Mouse (Mus musculus) forebrain, embryonic 12.5 days (tissue): ENCODE measurements around the gene Slco3a1. TPM values are rescaled to one million over a fixed set of nuclear protein-coding genes. Genes with fewer than 3 reads are reported as not detected.

ENCODE experiments used
- ATAC-seq: fragments of 200-750 bp; cut with Nextera tagmentation; 2 replicates; pipeline ENCODE4 v1.8.0; 2017; ENCODE audit warnings: moderate TSS enrichment; ENCODE audit not compliant: low FRiP score
- H3K27ac ChIP-seq: fragments of 300-500 bp; sonication (generic); 2 replicates; pipeline ENCODE4 v1.5.1; 2016; ENCODE audit warnings: mild to moderate bottlenecking
- H3K27me3 ChIP-seq: fragments of 300-500 bp; sonication (generic); 2 replicates; pipeline ENCODE4 v1.6.1; 2016; ENCODE audit warnings: mild to moderate bottlenecking
- H3K36me3 ChIP-seq: fragments of 300-500 bp; sonication (generic); replicated peaks from 2 replicates; pipeline ENCODE4 v1.6.1; 2016; ENCODE audit warnings: mild to moderate bottlenecking
- H3K4me1 ChIP-seq: fragments of 300-500 bp; sonication (generic); 2 replicates; pipeline ENCODE4 v1.6.1; 2016
- H3K4me2 ChIP-seq: fragments of 300-500 bp; sonication (generic); 2 replicates; pipeline ENCODE4 v1.6.1; 2016; ENCODE audit warnings: mild to moderate bottlenecking, moderate library complexity
- H3K4me3 ChIP-seq: fragments of 300-500 bp; sonication (generic); replicated peaks from 2 replicates; pipeline ENCODE4 v1.5.1; 2016; ENCODE audit warnings: mild to moderate bottlenecking
- H3K9ac ChIP-seq: fragments of 300-500 bp; sonication (generic); 2 replicates; pipeline ENCODE4 v1.6.1; 2016; ENCODE audit warnings: mild to moderate bottlenecking
- H3K9me3 ChIP-seq: fragments of 300-500 bp; sonication (generic); 2 replicates; pipeline ENCODE4 v1.6.1; 2016
- WGBS: fragments of 180-500 bp; shearing (Covaris S2); methylation state at CpG from one replicate; pipeline ENCODE4 v1.1.7; 2016; 5-methylcytosine and 5-hydroxymethylcytosine counted together
- polyA plus RNA-seq: library from polyadenylated mRNA; unstranded; fragments of >200 nt; fragmentation: Nextera tagmentation; extraction: Ambion mirVana; gene quantifications from 2 replicates; pipeline ENCODE4 v1.2.1, GENCODE M21; 2016

Slco3a1 gene
- polyA plus RNA-seq, 1 experiment from 2014 or later: 12.0 TPM

- H3K4me1 ChIP-seq: no peaks in the 10 kb centered on the region
- no peak for ATAC-seq
- H3K9ac ChIP-seq: no peak overlapping the region
- 78% methylated on average over 2 of the region's 2 CpGs for WGBS
- H3K4me3 ChIP-seq: no peak overlapping the region
- H3K27me3 ChIP-seq: no peaks in the 10 kb centered on the region
- H3K4me2 ChIP-seq: no peak overlapping the region
- no peaks in the 10 kb centered on the region for H3K9me3 ChIP-seq
- no peak overlapping the region for H3K27ac ChIP-seq
- no peaks in the 10 kb centered on the region for H3K36me3 ChIP-seq
Observed at GRCm38 (mm10) chr7:74389570-74389969, 165.0 kb downstream of the Slco3a1 start.

- no peak overlapping the region for H3K27ac ChIP-seq
- WGBS: 72% methylated on average over 5 of the region's 5 CpGs
- no peaks in the 10 kb centered on the region for H3K27me3 ChIP-seq
- no peaks in the 10 kb centered on the region for H3K36me3 ChIP-seq
- ATAC-seq: no peak
- no peak overlapping the region for H3K9ac ChIP-seq
- no peak overlapping the region for H3K4me3 ChIP-seq
- no peaks in the 10 kb centered on the region for H3K4me1 ChIP-seq
- no peaks in the 10 kb centered on the region for H3K9me3 ChIP-seq
- H3K4me2 ChIP-seq: no peak overlapping the region
Observed at GRCm38 (mm10) chr7:74386257-74386656, 168.3 kb downstream of the Slco3a1 start.

- Histone ChIP-seq H3K36me3 (no peaks in the 10 kb centered on the region), H3K27ac (no peak overlapping the region), H3K9ac (no peak overlapping the region), H3K4me2 (no peak overlapping the region), H3K4me1 (no peaks in the 10 kb centered on the region), H3K4me3 (no peak overlapping the region), H3K27me3 (no peaks in the 10 kb centered on the region), H3K9me3 (no peaks in the 10 kb centered on the region)
- WGBS: 88% methylated on average over 3 of the region's 3 CpGs
- no peak for ATAC-seq
Observed at GRCm38 (mm10) chr7:74383040-74383666, 171.4 kb downstream of the Slco3a1 start.

GRCm38 (mm10) chr7:74382286-74382685 is 172.3 kb downstream of the Slco3a1 start:
- 79% methylated on average over 3 of the region's 3 CpGs for WGBS
- H3K4me3 ChIP-seq: no peak overlapping the region
- no peaks in the 10 kb centered on the region for H3K9me3 ChIP-seq
- ATAC-seq: no peak
- no peaks in the 10 kb centered on the region for H3K27me3 ChIP-seq
- H3K4me1 ChIP-seq: no peaks in the 10 kb centered on the region
- no peaks in the 10 kb centered on the region for H3K36me3 ChIP-seq
- no peak overlapping the region for H3K4me2 ChIP-seq
- no peak overlapping the region for H3K9ac ChIP-seq
- no peak overlapping the region for H3K27ac ChIP-seq

- no peaks in the 10 kb centered on the region for H3K36me3 ChIP-seq
- H3K9ac ChIP-seq: no peak overlapping the region
- H3K9me3 ChIP-seq: no peaks in the 10 kb centered on the region
- WGBS: 83% methylated on average over 2 of the region's 2 CpGs
- H3K4me1 ChIP-seq: no peaks in the 10 kb centered on the region
- no peak overlapping the region for H3K27ac ChIP-seq
- no peaks in the 10 kb centered on the region for H3K27me3 ChIP-seq
- H3K4me3 ChIP-seq: no peak overlapping the region
- ATAC-seq: no peak
- H3K4me2 ChIP-seq: no peak overlapping the region
Observed at GRCm38 (mm10) chr7:74381881-74382281, 172.7 kb downstream of the Slco3a1 start.

GRCm38 (mm10) chr7:74381051-74381450 is 173.5 kb downstream of the Slco3a1 start:
- H3K4me2 ChIP-seq: no peak overlapping the region
- ATAC-seq: no peak
- no peaks in the 10 kb centered on the region for H3K36me3 ChIP-seq
- no peaks in the 10 kb centered on the region for H3K27me3 ChIP-seq
- H3K4me1 ChIP-seq: no peaks in the 10 kb centered on the region
- H3K4me3 ChIP-seq: no peak overlapping the region
- no peak overlapping the region for H3K9ac ChIP-seq
- H3K27ac ChIP-seq: no peak overlapping the region
- no peaks in the 10 kb centered on the region for H3K9me3 ChIP-seq
- 92% methylated on average over 2 of the region's 2 CpGs for WGBS

GRCm38 (mm10) chr7:74377909-74378308 is 176.7 kb downstream of the Slco3a1 start:
- WGBS: 82% methylated on average over 10 of the region's 10 CpGs
- H3K27me3 ChIP-seq: no peaks in the 10 kb centered on the region
- no peak overlapping the region for H3K27ac ChIP-seq
- no peak for ATAC-seq
- H3K9me3 ChIP-seq: no peaks in the 10 kb centered on the region
- no peaks in the 10 kb centered on the region for H3K36me3 ChIP-seq
- no peaks in the 10 kb centered on the region for H3K4me1 ChIP-seq
- H3K9ac ChIP-seq: no peak overlapping the region
- H3K4me3 ChIP-seq: no peak overlapping the region
- H3K4me2 ChIP-seq: no peak overlapping the region

GRCm38 (mm10) chr7:74376397-74377044 is 178.1 kb downstream of the Slco3a1 start:
- Histone ChIP-seq H3K9me3 (no peaks in the 10 kb centered on the region), H3K4me2 (no peak overlapping the region), H3K4me1 (no peaks in the 10 kb centered on the region), H3K4me3 (no peak overlapping the region), H3K36me3 (no peaks in the 10 kb centered on the region), H3K9ac (no peak overlapping the region), H3K27ac (no peak overlapping the region), H3K27me3 (no peaks in the 10 kb centered on the region)
- WGBS: 79% methylated on average over 12 of the region's 12 CpGs
- ATAC-seq: no peak

GRCm38 (mm10) chr7:74375174-74375957 is 179.2 kb downstream of the Slco3a1 start:
- ATAC-seq: no peak
- Histone ChIP-seq H3K9ac (no peak overlapping the region), H3K4me2 (no peak overlapping the region), H3K4me1 (no peaks in the 10 kb centered on the region), H3K9me3 (no peaks in the 10 kb centered on the region), H3K27ac (no peak overlapping the region), H3K27me3 (no peaks in the 10 kb centered on the region), H3K4me3 (no peak overlapping the region), H3K36me3 (no peaks in the 10 kb centered on the region)
- 80% methylated on average over 14 of the region's 14 CpGs for WGBS

GRCm38 (mm10) chr7:74373056-74373455 is 181.5 kb downstream of the Slco3a1 start:
- ATAC-seq: no peak
- H3K4me3 ChIP-seq: no peak overlapping the region
- no peaks in the 10 kb centered on the region; the same call in 1 of the 2 replicates for H3K27me3 ChIP-seq
- no peak overlapping the region for H3K9ac ChIP-seq
- no peak overlapping the region for H3K4me2 ChIP-seq
- H3K4me1 ChIP-seq: peaks cover under 1% of the 10 kb centered on the region; the same call in 1 of the 2 replicates
- H3K36me3 ChIP-seq: no peaks in the 10 kb centered on the region
- WGBS: 90% methylated on average over 6 of the region's 6 CpGs
- no peaks in the 10 kb centered on the region for H3K9me3 ChIP-seq
- no peak overlapping the region for H3K27ac ChIP-seq

GRCm38 (mm10) chr7:74372141-74372582 is 182.4 kb downstream of the Slco3a1 start:
- H3K4me1 ChIP-seq: peaks cover 6% of the 10 kb centered on the region
- H3K9me3 ChIP-seq: no peaks in the 10 kb centered on the region
- no peak for ATAC-seq
- H3K4me2 ChIP-seq: no peak overlapping the region
- 87% methylated on average over 6 of the region's 6 CpGs for WGBS
- H3K36me3 ChIP-seq: no peaks in the 10 kb centered on the region
- no peak overlapping the region for H3K27ac ChIP-seq
- H3K9ac ChIP-seq: no peak overlapping the region
- H3K4me3 ChIP-seq: no peak overlapping the region
- H3K27me3 ChIP-seq: no peaks in the 10 kb centered on the region; the same call in 1 of the 2 replicates

- Histone ChIP-seq H3K9ac (no peak overlapping the region), H3K9me3 (no peaks in the 10 kb centered on the region), H3K4me1 (peaks cover 6% of the 10 kb centered on the region), H3K36me3 (no peaks in the 10 kb centered on the region), H3K27ac (no peak overlapping the region), H3K27me3 (peaks cover 3% of the 10 kb centered on the region; the same call in 1 of the 2 replicates), H3K4me3 (no peak overlapping the region), H3K4me2 (no peak overlapping the region)
- no peak for ATAC-seq
- WGBS: 36% methylated on average over 2 of the region's 2 CpGs
Observed at GRCm38 (mm10) chr7:74371656-74372055, 182.9 kb downstream of the Slco3a1 start.
